Mouse (Mus musculus): ENCODE data around the gene Cpsf6. TPM values are rescaled to one million over a fixed set of nuclear protein-coding genes. Genes with fewer than 3 reads are reported as not detected.

The Cpsf6 gene
- polyA plus RNA-seq (2015; fragmentation: Nextera tagmentation; extraction: Ambion mirVana), result 76.5 and 80.2 TPM in 2 replicates

GRCm38 (mm10) chr10:117379908-117380307, at the start of gene Cpsf6:
Gene Cpsf6, minus strand, starts transcription at chr10:117380015.

Other genes with a start within 250 kb of the Cpsf6 start
- 12.5 and 12.8 TPM in 2 replicates for gene Frs2, start 231.5 kb downstream of the Cpsf6 start, polyA plus RNA-seq (2015; fragmentation: Nextera tagmentation; extraction: Ambion mirVana)
- 55.4 and 59.1 TPM in 2 replicates for gene Yeats4, start 155.5 kb downstream of the Cpsf6 start, polyA plus RNA-seq (2015; fragmentation: Nextera tagmentation; extraction: Ambion mirVana)
- gene 9530003J23Rik, start 141.3 kb downstream of the Cpsf6 start, polyA plus RNA-seq (2015; fragmentation: Nextera tagmentation; extraction: Ambion mirVana), result not detected in 2 replicates
- 843 and 1,348 TPM in 2 replicates for gene Lyz2, start 97.7 kb downstream of the Cpsf6 start, polyA plus RNA-seq (2015; fragmentation: Nextera tagmentation; extraction: Ambion mirVana)
- gene Lyz1, start 87.1 kb downstream of the Cpsf6 start, polyA plus RNA-seq (2015; fragmentation: Nextera tagmentation; extraction: Ambion mirVana), result 0.38 and 0.51 TPM in 2 replicates
- 0.93 and 1.2 TPM in 2 replicates for gene Cpm, start 249.5 kb upstream of the Cpsf6 start, polyA plus RNA-seq (2015; fragmentation: Nextera tagmentation; extraction: Ambion mirVana)

All from spleen, postnatal 0 days (tissue).